Mouse (Mus musculus) c-Kit-negative CD71-positive TER-119-positive erythroid progenitor cells, embryonic 14.5 days (primary cell): Measurements from ENCODE around the gene Lyrm1.

ENCODE experiments used
- DNase-seq: peaks from one replicate; pipeline ENCODE4 v3.0.0-alpha.2; 2013; ENCODE audit warnings: low read depth, low spot score

Lyrm1 gene

GRCm38 (mm10) chr7:119887887-119888286 lies 7.8 kb upstream of the Lyrm1 start:
- DNase-seq: no peak

DNA sequence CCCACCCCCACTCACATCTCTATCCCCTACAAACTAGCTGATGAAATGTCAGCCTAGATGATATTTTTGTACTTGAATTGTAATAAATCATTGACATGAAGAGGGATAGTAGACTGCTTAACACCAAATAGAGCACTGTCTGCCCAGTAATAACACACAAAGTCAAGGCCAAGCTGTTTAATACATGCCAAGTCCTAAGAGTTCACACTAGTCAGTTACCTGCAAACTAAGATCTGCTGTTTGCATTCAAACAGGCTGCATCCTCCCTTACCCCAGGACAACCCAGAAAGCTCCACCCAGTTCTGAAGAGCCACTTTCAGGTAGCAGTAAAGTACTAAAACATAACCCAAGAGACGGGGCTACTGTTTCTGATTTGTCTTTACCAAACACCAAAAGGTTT lies 3.5 kb upstream of the Lyrm1 start:
- no peak for DNase-seq

DNA sequence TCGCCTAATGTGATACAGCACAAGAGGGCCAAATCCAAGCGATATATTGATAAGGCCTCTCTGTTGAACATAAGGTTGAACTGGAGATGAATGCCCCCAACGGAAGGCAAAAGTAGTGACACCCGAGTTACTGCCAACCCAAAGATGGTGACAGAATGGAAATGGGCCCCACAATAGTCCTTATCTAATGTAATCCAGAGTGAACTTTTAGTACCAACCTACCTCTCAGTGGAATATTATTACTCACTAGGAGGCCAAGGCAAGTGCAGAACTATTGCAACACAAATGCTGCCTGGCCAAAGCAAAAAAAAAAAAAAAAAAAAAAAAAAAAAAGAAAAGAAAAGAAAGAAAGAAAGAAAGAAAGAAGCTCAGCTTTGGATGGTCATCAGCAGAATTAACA lies 2.9 kb upstream of the Lyrm1 start:
- no peak for DNase-seq

DNA sequence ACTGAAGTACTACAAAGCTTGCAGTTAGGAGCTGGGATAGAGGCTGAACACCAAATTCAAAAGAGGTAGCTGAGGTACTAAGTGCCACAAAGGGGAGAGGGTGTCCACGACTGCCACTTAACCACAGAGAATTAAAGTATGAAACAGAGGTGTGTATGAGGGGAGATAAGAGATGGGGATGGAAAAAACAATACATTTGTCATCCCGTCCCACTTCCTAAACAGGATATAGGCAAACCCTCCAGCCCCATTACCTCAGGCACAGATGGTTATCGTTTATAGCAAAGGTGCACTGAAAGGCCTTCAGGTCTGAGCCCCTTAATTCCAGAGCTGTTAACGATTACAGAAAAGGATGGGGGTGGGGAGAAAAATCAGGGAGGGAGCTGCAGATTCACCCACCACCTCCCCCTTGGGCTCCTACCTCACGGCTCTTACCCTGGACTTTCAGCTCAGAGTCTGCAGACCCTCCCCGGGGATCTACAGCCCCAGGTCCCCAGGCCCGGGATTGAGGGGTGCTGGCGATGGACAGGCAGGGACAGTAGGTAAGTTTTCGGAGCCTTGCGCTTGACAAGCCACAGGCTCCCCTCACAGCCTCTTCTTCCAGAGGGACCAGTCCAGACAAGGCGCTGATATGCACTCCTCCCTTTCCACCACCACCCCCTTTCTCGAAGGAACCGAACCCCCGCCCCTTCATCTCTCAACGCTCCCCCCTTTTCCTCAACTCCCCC lies 680 bp upstream of the Lyrm1 start:
- DNase-seq: peak; percentile 11

GRCm38 (mm10) chr7:119897521-119898109 lies 2.0 kb downstream of the Lyrm1 start:
- no peak for DNase-seq

- DNase-seq: no peak
Measured at GRCm38 (mm10) chr7:119898247-119898856, 2.7 kb downstream of the Lyrm1 start.

DNA sequence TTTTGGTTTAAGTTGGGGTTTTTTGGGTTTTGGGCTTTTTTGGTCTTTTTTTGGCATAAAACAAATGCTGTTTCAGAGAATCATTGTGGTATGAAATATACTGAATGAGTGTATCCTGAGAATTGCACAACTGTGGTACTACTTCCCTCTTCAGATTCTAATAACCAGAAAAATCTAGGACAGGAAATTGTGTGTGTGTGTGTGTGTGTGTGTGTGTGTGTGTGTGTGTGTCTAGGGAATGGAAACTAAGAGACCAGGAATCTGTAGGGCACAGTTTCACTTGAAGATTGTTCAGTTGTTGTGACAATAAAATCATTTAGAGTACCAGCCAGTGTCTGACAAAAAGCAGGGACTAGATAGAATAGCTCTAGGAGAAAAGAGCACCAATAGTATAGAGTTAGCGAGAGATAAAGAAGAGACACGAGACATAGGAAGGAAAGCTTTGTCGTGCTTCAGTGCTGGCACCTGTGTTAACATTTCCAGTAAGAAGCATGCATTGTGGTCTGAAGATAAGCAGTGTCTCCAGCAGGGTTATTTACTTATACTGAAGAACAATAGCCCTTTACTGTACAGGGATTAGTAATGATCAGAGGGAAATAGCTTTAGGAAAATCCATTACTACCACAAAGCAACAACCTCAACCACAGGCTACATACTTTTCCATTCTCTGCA lies 3.9 kb downstream of the Lyrm1 start:
- DNase-seq: no peak

GRCm38 (mm10) chr7:119906523-119907215 lies 11.0 kb downstream of the Lyrm1 start:
- DNase-seq: no peak

GRCm38 (mm10) chr7:119911727-119912126 lies 16.1 kb downstream of the Lyrm1 start:
- no peak for DNase-seq

- no peak for DNase-seq
Measured at GRCm38 (mm10) chr7:119920457-119920856, 24.8 kb downstream of the Lyrm1 start.

- DNase-seq: no peak
Measured at GRCm38 (mm10) chr7:119921054-119921453, 25.4 kb downstream of the Lyrm1 start.

DNA sequence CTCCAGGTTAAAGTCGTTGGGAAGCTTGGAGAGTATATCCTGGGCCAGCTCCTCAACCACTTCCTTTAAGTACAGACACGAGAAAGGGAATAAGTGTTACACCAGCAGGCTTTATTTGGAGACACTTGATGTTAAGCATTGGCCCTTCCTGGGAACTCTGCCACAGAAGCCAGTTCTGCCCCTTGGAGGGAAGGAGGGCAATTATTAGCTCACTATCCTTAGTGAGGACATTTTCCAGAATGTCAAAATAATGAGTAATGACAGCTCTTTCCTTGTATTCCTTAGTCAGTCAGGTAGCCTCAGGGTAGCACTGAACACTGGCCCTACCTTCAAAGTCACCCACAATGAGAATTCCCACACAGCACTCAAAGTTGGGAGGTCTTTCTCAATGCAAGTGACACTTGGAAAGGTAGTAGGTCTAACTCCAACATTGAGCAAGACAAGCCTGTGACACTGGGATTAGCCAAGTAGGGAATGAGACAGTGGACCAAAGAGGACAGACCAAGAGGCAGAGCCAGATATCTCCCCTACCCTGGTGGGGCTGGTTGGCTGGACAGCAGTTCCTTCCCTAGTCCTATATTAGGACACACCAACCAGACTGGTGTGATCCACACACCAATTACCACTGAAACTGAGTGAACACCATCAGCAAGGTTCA lies 33.3 kb downstream of the Lyrm1 start:
- no peak for DNase-seq

DNA sequence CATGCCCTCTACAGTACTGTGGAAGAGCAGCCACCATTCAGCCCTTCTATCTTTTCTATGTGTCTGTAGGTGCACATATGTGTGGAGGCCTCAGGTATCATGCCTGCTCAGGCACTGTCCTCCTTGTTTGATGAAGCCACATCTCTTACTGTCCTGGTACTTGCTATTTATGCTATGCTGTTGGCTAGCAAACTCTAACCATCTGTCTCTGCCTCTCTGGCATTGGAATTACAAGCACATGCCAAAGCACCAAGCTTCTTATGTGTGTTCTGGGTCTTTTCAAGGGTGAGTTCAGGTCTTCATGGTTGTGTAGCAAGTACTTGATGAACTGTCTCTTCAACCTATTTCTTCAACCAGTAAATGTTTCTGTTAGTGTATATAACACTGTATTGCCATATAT lies 40.7 kb downstream of the Lyrm1 start:
- no peak for DNase-seq

DNA sequence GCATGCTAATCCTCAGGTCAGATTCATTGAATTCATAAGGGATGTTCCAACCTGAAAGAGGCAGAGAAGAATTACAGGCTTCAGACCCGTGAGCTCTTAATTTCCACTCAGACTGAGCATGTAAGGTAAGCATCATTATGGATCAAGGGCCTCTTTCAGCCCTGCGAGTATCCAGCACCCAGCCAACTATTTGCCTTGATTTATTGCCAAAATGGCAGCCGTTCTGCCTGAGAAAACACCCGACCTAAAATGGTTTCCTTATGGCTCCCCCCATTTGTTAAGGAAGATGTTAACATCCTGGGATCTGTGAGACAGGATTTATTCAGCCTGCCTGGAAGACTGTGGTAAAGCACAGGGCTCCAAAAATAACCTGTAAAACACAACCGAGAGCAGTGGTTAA lies 41.4 kb downstream of the Lyrm1 start:
- DNase-seq: no peak

GRCm38 (mm10) chr7:119941569-119941968 lies 45.9 kb downstream of the Lyrm1 start:
- DNase-seq: no peak

DNA sequence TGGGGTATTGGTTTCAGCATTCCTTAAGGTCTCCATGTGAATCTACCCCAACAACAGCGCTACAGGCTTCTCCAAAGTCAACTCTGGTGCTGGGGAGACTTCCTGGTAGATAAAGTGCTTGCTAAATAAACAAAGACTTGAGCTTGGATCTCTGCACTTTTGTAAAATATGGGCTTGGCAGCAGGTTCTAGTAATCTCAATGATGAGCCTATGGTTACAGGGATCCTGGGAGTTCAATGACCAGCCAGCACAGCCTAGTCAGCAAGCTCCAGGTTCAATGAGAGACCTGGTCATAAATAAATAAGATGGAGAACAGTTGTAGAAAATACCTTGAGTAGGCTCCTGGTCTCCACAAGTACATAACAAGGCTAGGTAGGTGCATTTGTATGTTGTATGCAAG lies 58.4 kb downstream of the Lyrm1 start:
- DNase-seq: no peak

- DNase-seq: no peak
Measured at GRCm38 (mm10) chr7:119957421-119957820, 61.8 kb downstream of the Lyrm1 start.

GRCm38 (mm10) chr7:119959091-119959490 lies 63.4 kb downstream of the Lyrm1 start:
- no peak for DNase-seq

DNA sequence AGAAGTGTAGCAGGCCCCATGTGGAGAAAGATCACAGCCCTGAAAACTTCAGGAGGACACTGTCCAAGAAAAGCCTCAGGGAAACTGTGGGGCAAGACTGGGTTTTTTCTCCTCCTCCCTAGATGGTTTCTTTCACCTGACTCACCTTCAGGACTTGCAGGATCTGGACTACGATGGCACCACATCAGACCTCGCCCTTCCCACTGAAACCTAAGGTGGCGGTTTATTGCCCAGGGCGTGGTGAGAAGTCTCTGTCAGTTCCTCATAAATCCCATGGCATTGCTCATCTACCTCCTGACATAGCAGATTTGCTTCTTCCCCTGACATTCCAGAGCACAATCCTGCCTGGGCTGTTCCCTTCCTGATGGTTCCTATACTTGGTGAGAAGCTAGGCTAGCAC lies 63.8 kb downstream of the Lyrm1 start:
- no peak for DNase-seq

DNA sequence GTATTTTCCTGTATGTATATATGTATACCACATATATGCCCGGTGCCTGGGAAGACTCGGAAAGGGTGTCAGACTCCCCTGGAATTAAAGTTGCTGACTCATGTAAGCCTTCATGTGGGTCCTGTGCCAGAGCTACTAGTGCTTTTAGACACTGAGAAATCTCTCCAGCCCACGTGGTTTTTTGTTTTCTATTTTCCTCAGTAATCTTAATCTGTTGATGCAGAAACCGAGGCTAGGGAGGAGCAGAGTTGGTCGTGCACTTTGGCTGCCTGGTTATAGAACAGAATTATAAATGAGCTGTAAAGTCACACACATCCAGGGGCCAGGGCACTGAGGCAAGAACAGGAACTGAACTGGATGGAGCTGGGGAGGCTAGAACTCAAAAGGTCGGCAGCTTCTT lies 64.3 kb downstream of the Lyrm1 start:
- no peak for DNase-seq

GRCm38 (mm10) chr7:119960546-119960945 lies 64.9 kb downstream of the Lyrm1 start:
- DNase-seq: no peak
